Mouse (Mus musculus): Measurements from ENCODE around the gene Cbfa2t2. TPM values are rescaled to one million over a fixed set of nuclear protein-coding genes. Genes with fewer than 3 reads are reported as not detected.

The Cbfa2t2 gene
- polyA plus RNA-seq, 1 experiment from 2014 or later: 9.0 TPM

- 33% methylated on average over 10 of the region's 10 CpGs for WGBS (ENCODE audit: missing documents)
- Histone ChIP-seq H3K4me3 (ENCODE audit: inconsistent target) (peak overlapping the region; percentile 82), H3K27ac (peak overlapping the region; percentile 79), H3K79me2 (ENCODE audit: inconsistent target) (peaks cover 41% of the 10 kb centered on the region), H3K36me3 (ENCODE audit: inconsistent target) (peaks cover 2% of the 10 kb centered on the region; the same call in 1 of the 2 replicates)
Observed at GRCm38 (mm10) chr2:154568329-154569070, 132.2 kb downstream of the Cbfa2t2 start.

- Histone ChIP-seq H3K27ac (peak overlapping the region; percentile 79), H3K4me3 (ENCODE audit: inconsistent target) (peak overlapping the region; percentile 82), H3K36me3 (ENCODE audit: inconsistent target) (no peaks in the 10 kb centered on the region), H3K79me2 (ENCODE audit: inconsistent target) (peaks cover 41% of the 10 kb centered on the region)
- WGBS (ENCODE audit: missing documents): under 1% methylated on average over 63 of the region's 70 CpGs
Observed at GRCm38 (mm10) chr2:154569071-154569748, 132.9 kb downstream of the Cbfa2t2 start.

GRCm38 (mm10) chr2:154569836-154570286 lies 133.6 kb downstream of the Cbfa2t2 start, which contains the start of gene E2f1:
Gene E2f1 (minus strand): TSS chr2:154569892.
- H3K27ac ChIP-seq: peak within 1 kb of the TSS; percentile 79
- WGBS (ENCODE audit: missing documents): 1% methylated on average over 40 of the region's 44 CpGs
- H3K36me3 ChIP-seq (ENCODE audit: inconsistent target): no peaks in the 10 kb centered on the region
- peak within 1 kb of the TSS; percentile 82 for H3K4me3 ChIP-seq (ENCODE audit: inconsistent target)
- peaks cover 40% of the 10 kb centered on the region for H3K79me2 ChIP-seq (ENCODE audit: inconsistent target)

- Histone ChIP-seq H3K27ac (peak overlapping the region; percentile 65), H3K79me2 (ENCODE audit: inconsistent target) (peaks cover 32% of the 10 kb centered on the region), H3K36me3 (ENCODE audit: inconsistent target) (no peaks in the 10 kb centered on the region), H3K4me3 (ENCODE audit: inconsistent target) (peak overlapping the region; percentile 45)
- 18% methylated on average over 4 of the region's 4 CpGs for WGBS (ENCODE audit: missing documents)
Observed at GRCm38 (mm10) chr2:154570666-154571065, 134.4 kb downstream of the Cbfa2t2 start.

GRCm38 (mm10) chr2:154571266-154571665 lies 135.0 kb downstream of the Cbfa2t2 start:
- H3K36me3 ChIP-seq (ENCODE audit: inconsistent target): no peaks in the 10 kb centered on the region
- no peak overlapping the region for H3K4me3 ChIP-seq (ENCODE audit: inconsistent target)
- H3K79me2 ChIP-seq (ENCODE audit: inconsistent target): peaks cover 26% of the 10 kb centered on the region
- H3K27ac ChIP-seq: peak overlapping the region; percentile 65
- WGBS (ENCODE audit: missing documents): 74% methylated on average over 4 of the region's 4 CpGs

- WGBS (ENCODE audit: missing documents): 91% methylated on average over 8 of the region's 8 CpGs
- Histone ChIP-seq H3K27ac (no peak overlapping the region), H3K36me3 (ENCODE audit: inconsistent target) (no peaks in the 10 kb centered on the region), H3K79me2 (ENCODE audit: inconsistent target) (peaks cover 19% of the 10 kb centered on the region), H3K4me3 (ENCODE audit: inconsistent target) (no peak overlapping the region)
Observed at GRCm38 (mm10) chr2:154571976-154572375, 135.7 kb downstream of the Cbfa2t2 start.

GRCm38 (mm10) chr2:154572996-154573395 lies 136.7 kb downstream of the Cbfa2t2 start:
- H3K36me3 ChIP-seq (ENCODE audit: inconsistent target): no peaks in the 10 kb centered on the region
- no peak overlapping the region for H3K4me3 ChIP-seq (ENCODE audit: inconsistent target)
- peaks cover 9% of the 10 kb centered on the region for H3K79me2 ChIP-seq (ENCODE audit: inconsistent target)
- 94% methylated on average over 3 of the region's 3 CpGs for WGBS (ENCODE audit: missing documents)
- no peak overlapping the region for H3K27ac ChIP-seq

GRCm38 (mm10) chr2:154574271-154574670 lies 138.0 kb downstream of the Cbfa2t2 start:
- WGBS (ENCODE audit: missing documents): 17% methylated on average over 7 of the region's 7 CpGs
- Histone ChIP-seq H3K79me2 (ENCODE audit: inconsistent target) (no peaks in the 10 kb centered on the region), H3K36me3 (ENCODE audit: inconsistent target) (no peaks in the 10 kb centered on the region), H3K27ac (no peak overlapping the region), H3K4me3 (ENCODE audit: inconsistent target) (no peak overlapping the region)

GRCm38 (mm10) chr2:154576876-154577743 lies 140.8 kb downstream of the Cbfa2t2 start:
- WGBS (ENCODE audit: missing documents): 90% methylated on average over 12 of the region's 12 CpGs
- Histone ChIP-seq H3K79me2 (ENCODE audit: inconsistent target) (no peaks in the 10 kb centered on the region), H3K27ac (no peak overlapping the region), H3K4me3 (ENCODE audit: inconsistent target) (no peak overlapping the region), H3K36me3 (ENCODE audit: inconsistent target) (no peaks in the 10 kb centered on the region)

- H3K27ac ChIP-seq: no peak overlapping the region
- 96% methylated on average over 6 of the region's 6 CpGs for WGBS (ENCODE audit: missing documents)
Observed at GRCm38 (mm10) chr2:154577744-154578067, 141.4 kb downstream of the Cbfa2t2 start.

GRCm38 (mm10) chr2:154580586-154580985 lies 144.3 kb downstream of the Cbfa2t2 start:
- Histone ChIP-seq H3K79me2 (ENCODE audit: inconsistent target) (no peaks in the 10 kb centered on the region), H3K36me3 (ENCODE audit: inconsistent target) (no peaks in the 10 kb centered on the region), H3K4me3 (ENCODE audit: inconsistent target) (no peak overlapping the region), H3K27ac (no peak overlapping the region)
- WGBS (ENCODE audit: missing documents): 97% methylated on average over 8 of the region's 8 CpGs

More at GRCm38 (mm10) chr2:154577744-154578067, 141.4 kb downstream of the Cbfa2t2 start:
- no peak overlapping the region for H3K4me3 ChIP-seq (ENCODE audit: inconsistent target)
- H3K36me3 ChIP-seq (ENCODE audit: inconsistent target): no peaks in the 10 kb centered on the region
- no peaks in the 10 kb centered on the region for H3K79me2 ChIP-seq (ENCODE audit: inconsistent target)

- Histone ChIP-seq H3K27ac (no peak overlapping the region), H3K4me3 (ENCODE audit: inconsistent target) (no peak overlapping the region), H3K79me2 (ENCODE audit: inconsistent target) (no peaks in the 10 kb centered on the region), H3K36me3 (ENCODE audit: inconsistent target) (no peaks in the 10 kb centered on the region)
- WGBS (ENCODE audit: missing documents): 100% methylated on average over 1 of the region's 1 CpGs
Observed at GRCm38 (mm10) chr2:154581421-154581820, 145.1 kb downstream of the Cbfa2t2 start.

GRCm38 (mm10) chr2:154583906-154584872 lies 147.9 kb downstream of the Cbfa2t2 start:
- WGBS (ENCODE audit: missing documents): 76% methylated on average over 15 of the region's 15 CpGs
- Histone ChIP-seq H3K27ac (no peak overlapping the region), H3K4me3 (ENCODE audit: inconsistent target) (no peak overlapping the region)

More at GRCm38 (mm10) chr2:154583906-154584872, 147.9 kb downstream of the Cbfa2t2 start:
- Histone ChIP-seq H3K79me2 (ENCODE audit: inconsistent target) (no peaks in the 10 kb centered on the region), H3K36me3 (ENCODE audit: inconsistent target) (0 out of 2 replicates have a peak, but pooled peaks cover 5% of the 10 kb centered on the region)

Data from macrophage (primary cell).